ENCODE assay signal across 13 mouse cellular contexts in genomic region chr11:101287306-101287705, GRCm38 (mm10). TPM values are rescaled to one million over a fixed set of nuclear protein-coding genes. Genes with fewer than 3 reads are reported as not detected.
DNase-seq lines count a peak whose midpoint lies in the region; ATAC-seq lines count a peak whose summit lies in the region.
"Had no signal": no experiment of that assay in that cellular context is flagged by ENCODE, and none has a peak within 500 bp of the region (broad histone marks: within the 10 kb centered on the region; RNA-seq: fewer than 3 reads in every experiment).

No protein-coding gene starts in this region.

- peaks cover 75% of the 10 kb centered on the region for H3K36me3 ChIP-seq in liver, embryonic 13.5 days

- H3K27ac ChIP-seq in liver, embryonic 13.5 days = no peak overlapping the region
- H3K27ac ChIP-seq: left cerebral cortex, adult 2 months; lung, embryonic 15.5 days had no signal

- WGBS in liver, embryonic 13.5 days (ENCODE audit: insufficient replicate concordance) = 63% methylated on average over 9 of the region's 9 CpGs

- no peak overlapping the region for H3K9ac ChIP-seq in liver, embryonic 13.5 days
- H3K9ac ChIP-seq: lung, embryonic 15.5 days had no signal

- H3K4me2 ChIP-seq in liver, embryonic 13.5 days = no peak overlapping the region
- H3K4me2 ChIP-seq: lung, embryonic 15.5 days had no signal

- 0 out of 2 replicates have a peak, but pooled peaks have one; percentile 26 for ATAC-seq in liver, embryonic 13.5 days (ENCODE audit: low read depth)
- ATAC-seq in monocyte, adult 5-6 weeks (replicated peaks; ENCODE audit: insufficient number of reproducible peaks, low FRiP score, low TSS enrichment, poor library complexity, severe bottlenecking) = peak; percentile 43; the same call in 1 of the 2 replicates

- peaks cover 5% of the 10 kb centered on the region for H3K4me1 ChIP-seq in liver, embryonic 13.5 days (replicated peaks)
- H3K4me1 ChIP-seq: lung, embryonic 15.5 days had no signal

- no peaks in the 10 kb centered on the region for H3K27me3 ChIP-seq in liver, embryonic 13.5 days
- H3K27me3 ChIP-seq: lung, embryonic 15.5 days had no signal

- intact Hi-C loops in gastrocnemius, postnatal 36 days (cut with DNase I) = no loop called here

- DNase-seq in layer of hippocampus, adult 9-11 months = peak; percentile 48
- DNase-seq in layer of hippocampus, postnatal 25 days (ENCODE audit: extremely low spot score in 1 of 2, low spot score in 1 of 2) = no peak
- peak; percentile 82 for DNase-seq in adipocyte (ENCODE audit: low spot score)
- no peak for DNase-seq in liver, embryonic 13.5 days
- DNase-seq in gastrocnemius, postnatal 36 days = no peak
- no peak for DNase-seq in thymus, postnatal 10 days (ENCODE audit: low spot score in 2 of 2)
- DNase-seq: cerebellum, postnatal 10 days; heart, postnatal 10 days; kidney, adult 8-10 months; retina, postnatal 1 day had no signal

- no peaks in the 10 kb centered on the region for H3K9me3 ChIP-seq in liver, embryonic 13.5 days (replicated peaks)
- H3K9me3 ChIP-seq: lung, embryonic 15.5 days had no signal

- H3K4me3 ChIP-seq in liver, embryonic 13.5 days (replicated peaks) = no peak overlapping the region
- H3K4me3 ChIP-seq: left cerebral cortex, adult 2 months; lung, embryonic 15.5 days had no signal

RNA-seq across cellular contexts. Expression of gene Coa3, which starts 8.4 kb away (rescaled TPM):
- total RNA-seq in layer of hippocampus, postnatal 25 days (2021) = 100 to 1,000 TPM in 1 of 2 experiments, 10 to 100 TPM in 1; 87.2 to 117 TPM
- polyA plus RNA-seq in liver, embryonic 13.5 days (2015; fragmentation: Nextera tagmentation; extraction: Ambion mirVana) = 125 TPM in 2 replicates
- 18.8 to 43.1 TPM (median 26.8 TPM) in 3 replicates for total RNA-seq in monocyte, adult 5-6 weeks (2017)
- total RNA-seq in gastrocnemius, postnatal 36 days (2021) = 10 to 100 TPM; 64.3 to 71.4 TPM

RNA-seq across cellular contexts. Expression of gene Cntd1, which starts 8.5 kb away (rescaled TPM):
- total RNA-seq in layer of hippocampus, postnatal 25 days (2021) = under 1 TPM; 0.25 to 0.35 TPM
- polyA plus RNA-seq in liver, embryonic 13.5 days (2015; fragmentation: Nextera tagmentation; extraction: Ambion mirVana) = 0.63 and 0.85 TPM in 2 replicates
- 1.8 to 3.2 TPM in 2 of 3 replicates, not detected in the other for total RNA-seq in monocyte, adult 5-6 weeks (2017)
- total RNA-seq in gastrocnemius, postnatal 36 days (2021) = under 1 TPM; 0.10 to 0.15 TPM

RNA-seq across cellular contexts. Expression of gene Becn1, which starts 14.8 kb away (rescaled TPM):
- total RNA-seq in layer of hippocampus, postnatal 25 days (2021) = 100 to 1,000 TPM; 204 to 230 TPM
- polyA plus RNA-seq in liver, embryonic 13.5 days (2015; fragmentation: Nextera tagmentation; extraction: Ambion mirVana) = 108 and 112 TPM in 2 replicates
- 266 to 274 TPM (median 274 TPM) in 3 replicates for total RNA-seq in monocyte, adult 5-6 weeks (2017)
- 10 to 100 TPM; 73.9 to 78.0 TPM for total RNA-seq in gastrocnemius, postnatal 36 days (2021)

RNA-seq across cellular contexts. Expression of gene Wnk4, which starts 26.9 kb away (rescaled TPM):
- total RNA-seq in layer of hippocampus, postnatal 25 days (2021) = 1 to 10 TPM; 6.2 to 7.7 TPM
- 5.5 and 7.9 TPM in 2 replicates for polyA plus RNA-seq in liver, embryonic 13.5 days (2015; fragmentation: Nextera tagmentation; extraction: Ambion mirVana)
- total RNA-seq in monocyte, adult 5-6 weeks (2017) = 0.11 to 1.7 TPM (median 0.19 TPM) in 3 replicates
- total RNA-seq in gastrocnemius, postnatal 36 days (2021) = under 1 TPM; 0.10 to 0.15 TPM

RNA-seq across cellular contexts. Expression of gene Psme3, which starts 28.7 kb away (rescaled TPM):
- 100 to 1,000 TPM; 119 to 126 TPM for total RNA-seq in layer of hippocampus, postnatal 25 days (2021)
- polyA plus RNA-seq in liver, embryonic 13.5 days (2015; fragmentation: Nextera tagmentation; extraction: Ambion mirVana) = 198 and 239 TPM in 2 replicates
- total RNA-seq in monocyte, adult 5-6 weeks (2017) = 51.0 to 74.7 TPM (median 73.3 TPM) in 3 replicates
- 10 to 100 TPM; 54.1 to 57.8 TPM for total RNA-seq in gastrocnemius, postnatal 36 days (2021)

Comparison
In these comparisons a context has a peak if more than half of its experiments do, and no peak if none do; other contexts are left out.
1. DNase-seq: peak in layer of hippocampus, adult 9-11 months (single experiment) and adipocyte (single experiment); none in layer of hippocampus, postnatal 25 days (0 of 2), liver, embryonic 13.5 days (single experiment), gastrocnemius, postnatal 36 days (0 of 2) and thymus, postnatal 10 days (0 of 2).